Mouse (Mus musculus): ENCODE data around the gene Klhl7. TPM values are rescaled to one million over a fixed set of nuclear protein-coding genes. Genes with fewer than 3 reads are reported as not detected.

Gene Klhl7
- 10 to 100 TPM; 93.4 to 96.9 TPM for total RNA-seq (2021)
- long read RNA-seq, experiment 1, transcript Klhl7-201 (11 exons, 2,966 nt): major isoform, 28 of 39 reads
- long read RNA-seq, experiment 1, partial matches to known transcripts: 4 of 39 reads
- long read RNA-seq, experiment 1, other reads (novel, unspliced or antisense): 6 of 39 reads
- long read RNA-seq, experiment 2, transcript Klhl7-201 (11 exons, 2,966 nt): major isoform, 55 of 73 reads
- long read RNA-seq, experiment 2, partial matches to known transcripts: 3 of 73 reads
- long read RNA-seq, experiment 2, other reads (novel, unspliced or antisense): 15 of 73 reads

GRCm38 (mm10) chr5:24100106-24100809, at the start of gene Klhl7:
Klhl7 (plus strand) TSS chr5:24100605.
- no peak; the same call in 1 of the 2 replicates for TF ChIP-seq CTCF (conservative IDR thresholded peaks at IDR 0.05)
- DNase-seq (ENCODE audit: low spot score in 2 of 2): peak; percentile 86 to 88
- Histone ChIP-seq H3K4me3 (peak within 1 kb of the TSS; percentile 91), H3K27ac (peak within 1 kb of the TSS; percentile 92)

GRCm38 (mm10) chr5:24051755-24052675, 48.4 kb upstream of the Klhl7 start:
- no peak overlapping the region for H3K27ac ChIP-seq

GRCm38 (mm10) chr5:24053245-24054190, 46.9 kb upstream of the Klhl7 start:
- no peak for TF ChIP-seq CTCF (conservative IDR thresholded peaks at IDR 0.05)
- no peak for DNase-seq (ENCODE audit: low spot score in 2 of 2)
- Histone ChIP-seq H3K4me3 (no peak overlapping the region), H3K27ac (no peak overlapping the region)

More at GRCm38 (mm10) chr5:24051755-24052675, 48.4 kb upstream of the Klhl7 start:
- TF ChIP-seq CTCF (conservative IDR thresholded peaks at IDR 0.05): no peak
- DNase-seq (ENCODE audit: low spot score in 2 of 2): no peak
- no peak overlapping the region for H3K4me3 ChIP-seq

- TF ChIP-seq CTCF (conservative IDR thresholded peaks at IDR 0.05): peak; percentile 65
- no peak for DNase-seq (ENCODE audit: low spot score in 2 of 2)
- H3K4me3 ChIP-seq: no peak overlapping the region
- H3K27ac ChIP-seq: no peak overlapping the region
Measured at GRCm38 (mm10) chr5:24054382-24054781, 46.0 kb upstream of the Klhl7 start.

GRCm38 (mm10) chr5:24056865-24057264, 43.5 kb upstream of the Klhl7 start:
- no peak for TF ChIP-seq CTCF (conservative IDR thresholded peaks at IDR 0.05)
- H3K4me3 ChIP-seq: no peak overlapping the region
- no peak overlapping the region for H3K27ac ChIP-seq

GRCm38 (mm10) chr5:24057592-24057991, 42.8 kb upstream of the Klhl7 start:
- peak; percentile 49 for TF ChIP-seq CTCF (conservative IDR thresholded peaks at IDR 0.05)
- H3K4me3 ChIP-seq: no peak overlapping the region
- no peak overlapping the region for H3K27ac ChIP-seq
- DNase-seq (ENCODE audit: low spot score in 2 of 2): no peak

More at GRCm38 (mm10) chr5:24056865-24057264, 43.5 kb upstream of the Klhl7 start:
- no peak for DNase-seq (ENCODE audit: low spot score in 2 of 2)

GRCm38 (mm10) chr5:24060949-24061348, 39.5 kb upstream of the Klhl7 start:
- no peak for DNase-seq (ENCODE audit: low spot score in 2 of 2)
- no peak overlapping the region for H3K4me3 ChIP-seq
- no peak for TF ChIP-seq CTCF (conservative IDR thresholded peaks at IDR 0.05)
- no peak overlapping the region for H3K27ac ChIP-seq

- Histone ChIP-seq H3K27ac (no peak overlapping the region), H3K4me3 (no peak overlapping the region)
- TF ChIP-seq CTCF (conservative IDR thresholded peaks at IDR 0.05): no peak
- no peak for DNase-seq (ENCODE audit: low spot score in 2 of 2)
Measured at GRCm38 (mm10) chr5:24063034-24063433, 37.4 kb upstream of the Klhl7 start.

GRCm38 (mm10) chr5:24063545-24063944, 36.9 kb upstream of the Klhl7 start:
- H3K4me3 ChIP-seq: no peak overlapping the region
- TF ChIP-seq CTCF (conservative IDR thresholded peaks at IDR 0.05): no peak
- DNase-seq (ENCODE audit: low spot score in 2 of 2): no peak
- H3K27ac ChIP-seq: no peak overlapping the region

- no peak for DNase-seq (ENCODE audit: low spot score in 2 of 2)
- no peak overlapping the region for H3K4me3 ChIP-seq
- TF ChIP-seq CTCF (conservative IDR thresholded peaks at IDR 0.05): no peak
- no peak overlapping the region for H3K27ac ChIP-seq
Measured at GRCm38 (mm10) chr5:24068955-24069354, 31.4 kb upstream of the Klhl7 start.

- no peak for DNase-seq (ENCODE audit: low spot score in 2 of 2)
- Histone ChIP-seq H3K27ac (no peak overlapping the region), H3K4me3 (no peak overlapping the region)
- TF ChIP-seq CTCF (conservative IDR thresholded peaks at IDR 0.05): no peak
Measured at GRCm38 (mm10) chr5:24072031-24072430, 28.4 kb upstream of the Klhl7 start.
